Mouse (Mus musculus) 3T3-L1 (cell line): ENCODE measurements around the gene Zdhhc4.

Experiments
- DNase-seq: peaks from one replicate; pipeline ENCODE4 v3.0.0-alpha.2; 2015; ENCODE audit warnings: low read depth, low spot score

Gene Zdhhc4

DNA sequence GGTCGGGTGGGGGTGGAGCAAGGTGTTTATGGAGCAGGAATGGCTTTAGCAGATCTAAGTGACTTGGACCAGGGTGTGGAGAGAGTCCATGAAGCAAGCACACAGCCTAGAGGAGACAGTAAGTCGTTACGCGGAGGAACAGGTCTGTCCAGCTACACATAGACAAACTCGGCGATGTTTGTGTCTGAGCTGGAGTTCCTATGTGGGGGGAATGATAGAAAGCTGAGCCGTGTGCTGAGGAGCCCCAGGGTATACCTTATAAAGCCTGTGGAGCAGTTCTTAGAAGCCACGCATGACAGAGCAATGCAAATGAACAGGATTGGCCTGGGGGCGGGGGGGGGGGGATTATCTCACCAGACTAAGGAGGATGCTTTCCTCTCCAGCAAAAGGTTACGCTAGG is 49.8 kb downstream of the Zdhhc4 start:
- DNase-seq, result no peak

DNA sequence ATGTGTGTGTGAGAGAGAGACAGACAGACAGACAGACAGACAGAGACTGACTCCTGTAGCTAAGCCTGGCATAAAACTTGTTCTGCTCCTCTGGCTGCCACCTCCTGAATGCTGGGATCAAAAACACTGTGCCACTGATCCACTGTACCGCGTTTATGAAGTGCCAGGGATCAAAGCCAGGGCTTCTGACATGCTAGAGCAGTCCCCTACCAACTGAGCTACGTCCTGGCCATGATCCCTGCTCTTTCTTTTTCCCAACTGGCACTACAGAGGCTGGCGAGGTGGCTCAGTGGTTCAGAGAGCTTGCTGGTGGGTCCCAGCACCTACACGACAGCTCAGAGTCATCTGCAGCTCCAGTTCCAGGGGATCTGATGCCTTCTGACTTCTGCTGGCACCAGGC is 53.3 kb downstream of the Zdhhc4 start:
- DNase-seq, result no peak

DNA sequence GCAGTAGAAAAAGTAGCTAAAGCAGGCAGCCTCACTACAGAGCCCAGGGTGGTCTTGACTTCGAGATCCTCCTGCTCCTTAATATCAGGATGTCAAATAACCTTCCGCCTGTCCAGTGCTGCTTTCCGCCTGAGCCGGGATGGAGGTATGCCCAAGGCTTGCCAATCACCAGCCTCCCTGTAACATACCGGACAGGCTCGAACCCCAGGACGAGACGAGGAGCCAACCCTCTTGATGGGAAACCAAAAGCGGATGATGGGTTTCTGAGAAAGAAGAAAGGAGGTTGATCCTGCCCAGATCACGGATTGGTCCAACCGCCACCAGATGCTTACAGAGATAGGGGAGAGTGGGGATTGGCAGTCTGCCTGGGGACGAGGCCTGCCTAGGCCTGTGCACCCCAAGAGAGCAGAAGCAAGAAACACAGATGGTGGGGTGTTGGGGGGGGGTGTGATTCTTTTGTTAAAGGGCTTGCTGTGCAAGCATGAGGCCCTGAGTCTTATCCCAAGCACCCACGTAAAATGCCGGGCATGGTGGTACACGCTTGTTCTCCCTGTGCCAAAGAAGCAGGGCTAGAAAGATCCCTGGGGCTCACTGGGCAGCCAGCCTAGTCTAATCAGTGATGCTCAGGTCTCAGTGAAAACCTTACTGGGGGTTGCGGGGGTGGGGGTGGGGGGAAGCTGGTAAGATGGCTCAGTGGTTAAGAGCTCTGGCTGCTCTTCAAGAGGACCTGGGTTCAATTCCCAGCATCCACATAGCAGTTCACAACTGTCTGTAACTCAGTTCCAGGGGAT is 56.3 kb downstream of the Zdhhc4 start:
- DNase-seq, result no peak

DNA sequence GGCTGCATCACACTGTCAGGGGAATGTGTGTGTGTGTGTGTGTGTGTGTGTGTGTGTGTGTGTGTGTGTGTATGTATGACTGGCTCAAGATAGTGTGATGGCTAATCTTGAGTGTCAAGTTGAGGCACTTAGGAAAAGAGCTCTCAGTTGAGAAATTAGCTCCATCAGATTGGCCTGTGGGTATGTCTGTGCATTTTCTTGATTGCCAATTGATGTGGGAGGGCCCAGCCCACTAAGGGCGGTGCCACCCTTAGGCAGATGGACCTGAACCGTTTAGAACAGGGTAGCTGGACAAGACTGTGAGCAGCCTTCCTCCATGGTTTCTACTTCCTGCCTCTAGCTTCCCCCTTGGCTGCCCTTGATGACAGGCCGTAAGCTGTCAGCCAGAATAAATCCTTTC is 56.9 kb downstream of the Zdhhc4 start:
- DNase-seq, result no peak

DNA sequence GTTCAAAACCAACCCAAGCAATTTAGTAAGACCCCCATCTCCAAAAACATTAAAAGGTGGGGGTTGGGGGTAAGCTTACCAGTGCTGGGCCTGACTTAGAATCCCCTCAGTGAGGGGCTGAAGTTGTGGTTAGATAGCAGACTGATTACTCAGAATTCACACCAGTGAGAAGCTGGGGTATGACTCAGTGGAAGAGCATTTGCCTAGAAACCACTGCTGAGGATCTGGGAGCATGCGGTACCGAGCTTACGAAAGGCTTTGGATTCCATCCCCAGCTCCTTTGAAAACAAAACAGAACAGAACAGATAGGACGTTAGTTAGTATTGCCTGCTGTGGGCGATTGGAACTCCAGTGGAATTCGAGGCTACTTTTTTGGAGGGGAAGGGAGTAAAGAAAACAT is 57.4 kb downstream of the Zdhhc4 start:
- peak; percentile 98 for DNase-seq

DNA sequence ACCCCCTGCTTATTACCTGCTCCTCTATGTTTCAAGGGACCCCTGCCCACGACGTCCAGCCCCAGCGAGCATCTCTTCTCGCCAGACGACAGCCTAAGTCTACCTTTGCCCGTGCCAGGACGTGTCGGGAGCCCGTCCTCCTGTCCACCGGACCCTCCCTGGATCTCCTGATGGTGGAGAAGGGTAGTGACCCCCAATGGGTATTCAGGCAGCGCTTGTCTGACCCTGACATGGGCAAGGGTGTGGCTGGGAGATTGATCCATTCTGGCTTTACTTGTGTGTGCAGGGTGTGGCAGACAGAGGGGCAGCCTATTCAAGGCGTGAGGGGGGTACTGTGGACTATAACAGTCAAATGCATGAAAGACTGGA is 58.9 kb downstream of the Zdhhc4 start:
- DNase-seq, result no peak

DNA sequence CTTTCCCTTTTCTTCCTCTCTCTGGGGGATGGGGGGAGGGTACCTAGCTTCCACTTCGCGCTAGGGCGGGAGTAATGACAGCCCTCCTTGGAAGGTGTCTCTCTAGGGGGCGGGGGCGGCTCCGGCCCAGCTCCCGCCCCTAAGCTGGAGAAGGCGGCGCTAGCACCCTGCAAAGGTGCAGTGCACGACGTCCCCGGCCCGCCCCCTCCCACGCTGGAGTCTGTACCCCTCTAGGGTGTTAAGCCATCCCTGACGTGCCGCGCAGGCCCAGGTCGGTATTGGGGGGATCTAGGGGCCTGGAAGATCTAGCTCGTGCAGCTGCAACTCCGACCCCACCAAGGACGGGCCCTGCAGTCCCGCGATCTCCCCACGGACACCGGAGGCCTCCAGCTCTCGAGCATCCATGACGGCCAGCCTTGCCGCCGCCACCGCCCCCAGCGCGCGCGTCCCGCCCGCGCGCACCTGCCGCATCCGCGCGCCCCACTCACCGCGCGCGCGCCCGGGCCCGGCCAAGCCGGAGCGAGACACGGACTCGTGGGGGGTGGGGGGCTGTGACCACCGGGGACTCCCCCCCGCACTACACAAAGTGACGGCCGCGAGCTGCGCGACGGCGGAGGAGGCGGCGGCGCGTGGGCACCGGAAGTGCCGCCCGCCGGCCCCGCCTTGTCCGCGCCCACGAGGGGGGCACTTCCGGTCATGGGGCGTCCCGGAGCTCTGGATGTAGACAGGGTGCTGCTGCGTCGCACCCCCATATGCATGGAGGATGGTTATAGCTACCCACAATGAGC is 59.5 kb downstream of the Zdhhc4 start, which contains the start of gene Zfp316:
Gene Zfp316 (minus strand): TSS at position 660 of the 788 bp plus-strand sequence.
- peak; percentile 65 for DNase-seq

DNA sequence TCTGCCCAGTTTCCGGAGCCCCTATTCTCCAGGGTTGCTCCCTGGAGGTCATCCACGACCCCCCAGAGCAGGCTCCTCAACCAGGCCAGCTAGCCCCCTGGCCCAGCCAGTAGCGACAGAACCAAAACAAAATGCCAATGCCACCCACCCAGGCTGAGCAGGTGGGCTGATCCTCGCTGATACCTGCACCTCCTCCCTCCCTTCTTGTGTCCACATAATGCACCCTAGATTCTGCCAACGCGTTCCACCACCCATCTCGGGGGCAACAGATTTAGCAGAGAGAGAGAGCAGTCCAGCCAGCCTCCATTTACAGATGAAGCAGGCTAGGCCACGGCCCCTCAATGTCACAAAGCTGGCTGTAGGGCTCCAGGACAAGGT is 60.1 kb downstream of the Zdhhc4 start:
- no peak for DNase-seq

DNA sequence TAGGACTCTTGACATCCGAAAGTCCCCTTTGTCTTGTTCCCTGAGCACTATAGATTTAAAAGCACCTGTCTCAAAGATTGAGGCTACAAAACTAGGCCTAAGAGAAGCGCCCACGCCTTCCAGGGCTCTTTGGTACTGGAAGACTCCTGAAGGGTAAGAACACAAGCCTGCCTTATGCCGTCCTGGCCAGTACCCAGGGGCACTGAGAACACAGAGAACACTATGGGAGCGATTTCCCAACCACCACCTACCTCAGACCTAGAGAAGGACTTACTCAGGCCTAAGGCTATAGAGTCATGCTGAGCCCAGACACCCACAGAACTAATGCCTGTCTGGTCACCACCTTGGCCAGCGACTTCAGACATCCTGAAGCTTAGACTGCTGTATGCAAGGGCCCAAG is 62.3 kb downstream of the Zdhhc4 start:
- no peak for DNase-seq
